Mouse (Mus musculus) neural tube, embryonic 15.5 days (tissue): ENCODE measurements around the gene Ece1. TPM values are rescaled to one million over a fixed set of nuclear protein-coding genes. Genes with fewer than 3 reads are reported as not detected.

Source experiments
- ATAC-seq: fragments of 200-750 bp; cut with Nextera tagmentation; 2 replicates; pipeline ENCODE4 v1.8.0; 2017; ENCODE audit warnings: mild to moderate bottlenecking, moderate TSS enrichment, moderate library complexity; ENCODE audit not compliant: low FRiP score
- H3K27ac ChIP-seq: fragments of 300-500 bp; sonication (generic); replicated peaks from 2 replicates; pipeline ENCODE4 v1.5.1; 2015; ENCODE audit warnings: mild to moderate bottlenecking, inconsistent platforms
- H3K27me3 ChIP-seq: fragments of 300-500 bp; sonication (generic); replicated peaks from 2 replicates; pipeline ENCODE4 v1.6.1; 2015; ENCODE audit warnings: inconsistent platforms
- H3K36me3 ChIP-seq: fragments of 300-500 bp; sonication (generic); 2 replicates; pipeline ENCODE4 v1.6.1; 2015; ENCODE audit warnings: inconsistent platforms
- H3K4me1 ChIP-seq: fragments of 300-500 bp; sonication (generic); 2 replicates; pipeline ENCODE4 v1.6.1; 2015; ENCODE audit warnings: inconsistent platforms
- H3K4me2 ChIP-seq: fragments of 300-500 bp; sonication (generic); 2 replicates; pipeline ENCODE4 v1.6.1; 2015; ENCODE audit warnings: inconsistent platforms, mild to moderate bottlenecking, moderate library complexity
- H3K4me3 ChIP-seq: fragments of 300-500 bp; sonication (generic); replicated peaks from 2 replicates; pipeline ENCODE4 v1.5.1; 2015; ENCODE audit warnings: mild to moderate bottlenecking, inconsistent platforms
- H3K9ac ChIP-seq: fragments of 300-500 bp; sonication (generic); replicated peaks from 2 replicates; pipeline ENCODE4 v1.6.1; 2015; ENCODE audit warnings: mild to moderate bottlenecking, inconsistent platforms
- H3K9me3 ChIP-seq: fragments of 300-500 bp; sonication (generic); replicated peaks from 2 replicates; pipeline ENCODE4 v1.6.1; 2016; ENCODE audit warnings: inconsistent platforms
- WGBS: fragments of 180-500 bp; shearing (Covaris S2); methylation state at CpG from one replicate; pipeline ENCODE4 v1.1.7; 2015; ENCODE audit warnings: mixed read lengths; 5-methylcytosine and 5-hydroxymethylcytosine counted together
- polyA plus RNA-seq: library from polyadenylated mRNA; unstranded; fragments of >200 nt; fragmentation: Nextera tagmentation; extraction: Ambion mirVana; gene quantifications from 2 replicates; pipeline ENCODE4 v1.2.1, GENCODE M21; 2015

Ece1 gene
- polyA plus RNA-seq, 1 experiment from 2014 or later = 23.0 TPM

DNA sequence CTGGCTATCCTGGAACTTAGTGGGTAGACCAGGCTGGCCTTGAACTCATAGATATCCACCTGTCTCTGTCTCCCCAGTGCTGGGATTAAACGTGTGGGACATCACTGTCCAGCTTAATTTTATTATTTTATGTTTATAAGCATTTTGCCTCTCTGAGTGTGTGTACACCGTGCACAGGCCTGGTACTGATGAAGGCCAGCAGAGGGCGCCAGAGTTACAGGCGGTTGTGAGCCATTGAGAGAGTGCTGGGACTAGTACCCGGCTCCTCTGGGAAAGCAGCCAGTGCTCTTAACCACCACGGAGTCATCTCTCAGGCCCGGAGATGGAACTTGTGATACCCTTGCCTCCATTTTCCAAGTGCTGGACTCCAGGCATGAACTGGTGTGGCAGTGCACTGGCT is 4.9 kb upstream of the Ece1 start:
- Histone ChIP-seq H3K27ac (no peak overlapping the region), H3K4me2 (no peak overlapping the region), H3K9me3 (no peaks in the 10 kb centered on the region), H3K27me3 (no peaks in the 10 kb centered on the region), H3K9ac (no peak overlapping the region), H3K36me3 (no peaks in the 10 kb centered on the region), H3K4me3 (no peak overlapping the region), H3K4me1 (peaks cover 12% of the 10 kb centered on the region)
- WGBS = 24% methylated on average over 7 of the region's 7 CpGs
- no peak for ATAC-seq

DNA sequence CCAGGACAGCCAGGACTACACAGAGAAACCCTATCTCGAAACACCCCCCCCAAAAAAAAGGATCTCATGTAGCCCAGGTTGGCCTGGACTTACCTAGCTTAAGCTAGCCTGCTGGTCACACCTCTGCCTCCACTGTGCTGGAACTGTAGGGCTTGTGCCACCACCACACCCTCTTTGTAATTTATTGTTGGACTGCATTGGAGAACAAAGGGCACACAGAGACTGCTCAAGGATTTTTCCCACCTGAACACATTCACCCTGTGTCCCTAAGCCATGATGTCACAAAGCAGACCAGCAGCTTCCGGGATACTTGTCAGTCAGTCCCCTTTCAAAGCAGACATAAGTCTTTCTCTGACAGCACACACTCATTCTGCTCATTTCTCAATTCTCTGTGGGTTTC is 3.7 kb upstream of the Ece1 start:
- H3K9ac ChIP-seq = no peak overlapping the region
- 71% methylated on average over 2 of the region's 2 CpGs for WGBS

DNA sequence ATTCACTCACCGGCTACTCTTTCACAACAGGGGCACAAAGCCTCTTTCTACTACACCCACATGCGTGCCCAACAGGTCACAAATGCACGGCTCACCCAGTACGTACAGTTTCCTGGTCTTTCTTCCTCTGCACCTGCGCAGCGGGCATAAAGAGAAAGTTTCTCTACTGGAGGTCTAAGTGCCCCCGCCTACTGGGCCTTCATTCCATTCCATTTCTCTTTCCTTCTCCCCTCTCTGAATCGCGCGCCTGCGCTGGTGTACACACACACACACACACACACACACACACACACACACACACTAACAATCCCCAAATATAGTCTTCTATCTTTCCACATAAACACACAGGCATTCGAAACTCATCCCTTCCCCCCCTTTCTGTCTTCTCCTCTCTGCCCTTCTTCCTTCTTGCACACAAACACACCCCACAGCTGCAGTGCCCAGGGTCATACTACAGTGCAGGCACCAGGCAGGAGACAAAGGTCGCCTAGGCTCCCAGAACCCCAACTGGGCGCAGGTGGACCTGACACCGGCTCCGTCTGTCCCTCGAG is 501 bp upstream of the Ece1 start:
- ATAC-seq = peak; percentile 63

More for the DNA sequence above, 3.7 kb upstream of the Ece1 start:
- Histone ChIP-seq H3K4me3 (no peak overlapping the region), H3K27me3 (no peaks in the 10 kb centered on the region), H3K4me2 (no peak overlapping the region), H3K36me3 (no peaks in the 10 kb centered on the region), H3K27ac (no peak overlapping the region), H3K9me3 (no peaks in the 10 kb centered on the region), H3K4me1 (peaks cover 21% of the 10 kb centered on the region)
- ATAC-seq = no peak

DNA sequence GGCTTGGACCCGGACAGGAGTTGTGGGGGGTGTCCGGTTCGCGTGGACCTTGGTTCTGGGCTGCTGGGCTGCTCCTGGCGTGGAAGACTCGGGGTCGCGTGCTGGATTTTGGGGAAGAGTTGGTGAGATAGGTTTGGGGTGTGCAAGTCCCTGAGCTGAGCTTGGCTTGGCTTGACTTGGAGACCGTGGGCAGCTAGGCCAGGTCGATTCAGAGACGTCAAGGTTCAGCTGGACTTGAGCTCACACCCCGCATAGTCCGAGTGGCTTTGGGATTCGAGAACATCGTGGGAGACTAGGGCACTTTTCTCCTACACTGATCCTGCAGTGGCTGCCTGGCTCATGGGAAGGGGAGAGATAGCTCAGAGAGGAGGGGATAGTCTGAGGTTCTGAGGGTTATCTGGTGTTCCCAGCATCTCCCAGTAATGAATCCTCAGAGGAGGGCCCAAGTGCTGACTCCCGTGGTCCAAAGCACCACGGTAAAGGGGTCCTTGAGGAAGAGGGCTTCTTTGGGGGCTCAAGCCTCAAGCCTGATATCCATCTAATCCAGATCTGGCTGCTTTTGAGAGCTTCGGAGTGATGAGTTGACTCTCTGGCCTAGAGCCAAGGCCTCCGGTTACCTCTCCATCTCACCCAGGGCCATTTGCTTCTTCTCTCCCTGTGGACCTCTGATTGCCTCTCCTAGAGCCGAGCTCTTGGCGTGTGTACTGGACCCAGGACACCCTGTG is 641 bp downstream of the Ece1 start:
- H3K4me2 ChIP-seq = peak overlapping the region; percentile 91
- H3K9me3 ChIP-seq = no peaks in the 10 kb centered on the region
- no peaks in the 10 kb centered on the region for H3K27me3 ChIP-seq
- H3K9ac ChIP-seq = peak overlapping the region; percentile 82
- H3K4me1 ChIP-seq = peaks cover 64% of the 10 kb centered on the region
- 10% methylated on average over 21 of the region's 21 CpGs for WGBS
- peak overlapping the region; percentile 92 for H3K4me3 ChIP-seq
- H3K36me3 ChIP-seq = no peaks in the 10 kb centered on the region
- peak; percentile 22; the same call in 1 of the 2 replicates for ATAC-seq
- H3K27ac ChIP-seq = peak overlapping the region; percentile 73

More for the DNA sequence above, 501 bp upstream of the Ece1 start:
- 14% methylated on average over 16 of the region's 17 CpGs for WGBS
- H3K27me3 ChIP-seq = no peaks in the 10 kb centered on the region
- H3K36me3 ChIP-seq = no peaks in the 10 kb centered on the region
- peak overlapping the region; percentile 92 for H3K4me3 ChIP-seq
- peak overlapping the region; percentile 75 for H3K27ac ChIP-seq
- H3K9ac ChIP-seq = peak overlapping the region; percentile 82
- peaks cover 53% of the 10 kb centered on the region for H3K4me1 ChIP-seq
- H3K4me2 ChIP-seq = peak overlapping the region; percentile 91
- H3K9me3 ChIP-seq = no peaks in the 10 kb centered on the region

DNA sequence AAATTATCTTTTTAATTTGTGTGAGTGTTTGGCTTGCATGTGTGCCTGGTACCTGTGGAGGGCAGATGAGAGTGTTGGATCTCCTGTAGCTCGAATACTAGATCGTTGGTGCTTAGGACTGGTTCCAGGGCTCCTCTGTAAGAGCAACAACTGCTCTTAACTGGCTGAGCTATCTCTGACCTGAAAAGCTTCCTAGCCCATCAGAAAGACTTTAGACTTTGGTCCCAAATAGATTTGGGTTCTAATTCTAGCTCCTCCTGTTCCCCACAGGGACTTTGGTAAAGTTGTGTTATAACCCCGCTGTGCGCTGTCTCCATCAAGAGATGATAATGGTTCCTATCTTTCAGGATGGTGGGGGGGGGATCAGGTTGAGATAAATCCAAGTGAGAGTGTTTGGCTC is 2.0 kb downstream of the Ece1 start:
- WGBS = 84% methylated on average over 4 of the region's 4 CpGs
- Histone ChIP-seq H3K27ac (no peak overlapping the region), H3K9ac (0 out of 2 replicates have a peak overlapping the region, but pooled peaks have one; percentile 5), H3K4me1 (peaks cover 65% of the 10 kb centered on the region), H3K4me2 (peak overlapping the region; percentile 91; the same call in 1 of the 2 replicates), H3K27me3 (no peaks in the 10 kb centered on the region), H3K9me3 (no peaks in the 10 kb centered on the region), H3K4me3 (no peak overlapping the region), H3K36me3 (no peaks in the 10 kb centered on the region)
- no peak for ATAC-seq

DNA sequence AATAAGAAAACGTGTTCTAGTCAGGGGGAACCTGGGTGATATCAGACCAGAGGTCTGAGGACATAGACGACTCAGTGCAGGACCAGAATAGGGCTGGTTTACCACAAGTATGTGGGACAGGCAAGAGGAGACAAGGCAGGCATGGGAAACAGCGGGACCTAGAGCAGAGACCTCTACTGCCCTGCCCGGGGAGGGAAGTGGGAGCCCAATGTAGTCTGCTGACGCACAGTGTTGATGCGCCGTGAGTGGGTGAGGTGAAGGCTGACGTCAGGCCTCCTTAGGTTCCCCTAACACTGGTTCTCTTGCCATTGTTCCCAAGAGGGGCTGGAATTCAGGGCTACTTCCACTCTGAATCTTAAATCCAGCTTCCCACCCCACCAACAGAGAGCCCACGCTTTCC is 2.7 kb downstream of the Ece1 start:
- Histone ChIP-seq H3K4me2 (peak overlapping the region; percentile 47), H3K4me1 (peaks cover 68% of the 10 kb centered on the region), H3K9me3 (no peaks in the 10 kb centered on the region), H3K36me3 (no peaks in the 10 kb centered on the region), H3K9ac (no peak overlapping the region), H3K27ac (peak overlapping the region; percentile 18; the same call in 1 of the 2 replicates), H3K4me3 (peak overlapping the region; percentile 16), H3K27me3 (no peaks in the 10 kb centered on the region)
- whole genome bisulfite sequencing = 40% methylated on average over 9 of the region's 9 CpGs
- ATAC-seq = no peak

DNA sequence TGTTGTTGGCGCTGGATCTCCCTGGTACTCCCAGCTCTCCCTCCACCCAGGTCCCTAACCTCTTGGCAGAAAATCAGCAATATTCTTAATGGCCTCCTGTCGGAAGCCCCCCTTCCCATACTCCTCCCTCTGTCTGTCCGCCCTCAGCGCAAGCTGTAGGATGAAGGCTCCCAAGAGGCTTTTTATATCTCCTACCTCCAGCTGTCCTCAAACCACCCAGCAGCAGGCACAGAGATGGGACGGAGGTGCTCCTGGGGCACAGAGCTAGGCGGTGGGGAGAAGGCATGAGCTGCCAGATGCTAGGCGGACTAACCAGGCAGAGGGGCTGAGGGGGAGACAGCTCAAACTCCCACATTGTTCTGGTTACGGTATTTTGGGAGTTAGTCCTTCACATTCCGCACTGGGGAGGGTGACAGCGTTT is 3.2 kb downstream of the Ece1 start:
- WGBS = 35% methylated on average over 10 of the region's 10 CpGs
- H3K27ac ChIP-seq = peak overlapping the region; percentile 18; the same call in 1 of the 2 replicates

DNA sequence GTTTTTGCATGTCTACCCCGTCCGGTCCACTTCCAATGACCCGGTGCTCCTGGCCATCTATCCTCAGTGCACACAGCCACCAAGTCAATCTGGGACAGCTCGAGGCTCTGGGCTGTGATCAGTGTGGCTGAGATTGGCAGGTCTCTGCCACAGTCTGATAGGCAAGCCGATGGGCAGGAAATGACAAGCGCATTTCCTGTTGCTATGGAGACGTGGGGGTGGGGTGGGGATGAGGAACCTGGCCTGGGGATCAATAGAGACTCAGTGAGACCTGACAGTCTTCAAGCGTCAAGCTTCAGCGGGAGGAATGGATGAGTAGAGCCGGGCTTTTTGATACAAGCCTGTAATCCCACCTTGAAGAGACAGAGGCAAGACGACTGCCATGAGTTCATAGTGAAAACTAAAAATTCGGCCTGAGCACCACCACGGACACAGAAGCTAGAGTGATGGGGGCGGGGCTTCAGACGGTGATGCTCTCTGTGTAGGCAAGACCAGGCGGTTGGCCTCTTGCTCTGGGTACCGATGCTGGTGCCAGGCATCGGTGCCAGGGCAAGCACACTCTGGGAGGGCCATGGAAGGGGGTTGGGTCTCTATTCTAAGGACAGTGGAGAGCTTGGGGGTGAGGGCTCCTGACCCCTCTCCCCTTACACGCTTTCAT is 4.3 kb downstream of the Ece1 start:
- H3K9me3 ChIP-seq = no peaks in the 10 kb centered on the region
- H3K4me3 ChIP-seq = no peak overlapping the region
- WGBS = 41% methylated on average over 19 of the region's 19 CpGs
- no peaks in the 10 kb centered on the region for H3K36me3 ChIP-seq
- peaks cover 69% of the 10 kb centered on the region for H3K4me1 ChIP-seq
- peak overlapping the region; percentile 28 for H3K4me2 ChIP-seq
- ATAC-seq = no peak
- no peak overlapping the region; the same call in 1 of the 2 replicates for H3K27ac ChIP-seq
- H3K27me3 ChIP-seq = no peaks in the 10 kb centered on the region
- no peak overlapping the region for H3K9ac ChIP-seq

More for the DNA sequence above, 3.2 kb downstream of the Ece1 start:
- no peaks in the 10 kb centered on the region for H3K27me3 ChIP-seq
- peak overlapping the region; percentile 47 for H3K4me2 ChIP-seq
- H3K9me3 ChIP-seq = no peaks in the 10 kb centered on the region
- peak overlapping the region; percentile 16 for H3K4me3 ChIP-seq
- H3K9ac ChIP-seq = 0 out of 2 replicates have a peak overlapping the region, but pooled peaks have one; percentile 28
- H3K36me3 ChIP-seq = no peaks in the 10 kb centered on the region
- peaks cover 73% of the 10 kb centered on the region for H3K4me1 ChIP-seq
- no peak for ATAC-seq

DNA sequence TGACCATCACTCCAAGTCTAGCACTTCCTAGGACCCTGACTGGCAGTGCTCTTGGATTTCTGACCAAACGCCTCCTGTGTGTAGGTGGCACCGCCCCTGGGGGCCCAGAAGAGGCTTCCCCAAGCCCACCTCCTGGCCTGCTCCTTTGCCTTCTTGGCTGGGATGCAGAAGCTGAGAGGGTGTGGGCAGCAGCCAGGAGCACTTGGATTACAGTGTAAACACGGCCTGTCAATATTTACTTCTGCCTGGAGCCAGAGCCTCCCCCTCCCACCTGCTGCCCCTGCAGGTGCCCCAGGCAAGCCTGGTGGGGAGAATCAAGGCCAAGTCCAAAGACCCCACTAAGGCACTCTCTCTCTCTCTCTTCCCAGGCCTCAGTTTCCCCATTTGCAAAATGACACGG is 5.2 kb downstream of the Ece1 start:
- no peaks in the 10 kb centered on the region for H3K36me3 ChIP-seq
- no peak for ATAC-seq
- H3K9me3 ChIP-seq = no peaks in the 10 kb centered on the region
- peaks cover 63% of the 10 kb centered on the region for H3K4me1 ChIP-seq
- H3K27ac ChIP-seq = peak overlapping the region; percentile 3; the same call in 1 of the 2 replicates
- WGBS = 72% methylated on average over 4 of the region's 4 CpGs
- no peak overlapping the region for H3K4me2 ChIP-seq
- H3K27me3 ChIP-seq = no peaks in the 10 kb centered on the region
- H3K9ac ChIP-seq = no peak overlapping the region
- H3K4me3 ChIP-seq = no peak overlapping the region

DNA sequence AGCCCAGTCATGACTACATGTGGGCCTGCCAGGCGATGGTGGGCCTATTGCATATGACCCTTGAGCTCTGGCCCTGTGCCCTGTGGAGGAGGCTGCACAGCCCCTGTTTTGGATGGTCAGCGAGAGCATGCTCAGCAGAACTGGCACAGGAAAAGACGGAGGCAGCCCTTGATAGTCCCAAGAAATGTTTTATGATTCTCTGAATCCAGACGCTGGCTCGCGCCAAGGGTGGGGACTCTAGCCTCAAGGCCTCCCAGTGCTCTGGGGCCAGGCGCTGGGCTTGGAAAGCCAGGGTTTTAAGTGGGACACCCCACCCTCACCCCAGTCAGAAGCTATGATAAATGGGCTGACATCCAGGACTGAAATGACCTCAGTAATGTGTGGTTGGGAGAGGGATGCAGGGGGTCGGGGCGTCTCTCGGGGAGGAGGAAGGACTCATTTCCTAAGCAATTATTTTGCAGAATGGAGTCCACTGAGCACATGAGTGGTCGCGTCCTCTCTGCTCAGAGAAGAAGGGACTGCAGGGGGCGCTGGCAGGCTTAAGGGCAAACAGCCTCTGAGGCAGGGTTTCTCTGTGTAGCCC is 5.7 kb downstream of the Ece1 start:
- no peaks in the 10 kb centered on the region for H3K27me3 ChIP-seq
- no peak overlapping the region for H3K9ac ChIP-seq
- no peak for ATAC-seq
- H3K4me2 ChIP-seq = no peak overlapping the region
- H3K9me3 ChIP-seq = no peaks in the 10 kb centered on the region
- WGBS = 72% methylated on average over 13 of the region's 13 CpGs
- H3K36me3 ChIP-seq = no peaks in the 10 kb centered on the region
- no peak overlapping the region for H3K4me3 ChIP-seq
- peak overlapping the region; percentile 3; the same call in 1 of the 2 replicates for H3K27ac ChIP-seq
- peaks cover 60% of the 10 kb centered on the region for H3K4me1 ChIP-seq

DNA sequence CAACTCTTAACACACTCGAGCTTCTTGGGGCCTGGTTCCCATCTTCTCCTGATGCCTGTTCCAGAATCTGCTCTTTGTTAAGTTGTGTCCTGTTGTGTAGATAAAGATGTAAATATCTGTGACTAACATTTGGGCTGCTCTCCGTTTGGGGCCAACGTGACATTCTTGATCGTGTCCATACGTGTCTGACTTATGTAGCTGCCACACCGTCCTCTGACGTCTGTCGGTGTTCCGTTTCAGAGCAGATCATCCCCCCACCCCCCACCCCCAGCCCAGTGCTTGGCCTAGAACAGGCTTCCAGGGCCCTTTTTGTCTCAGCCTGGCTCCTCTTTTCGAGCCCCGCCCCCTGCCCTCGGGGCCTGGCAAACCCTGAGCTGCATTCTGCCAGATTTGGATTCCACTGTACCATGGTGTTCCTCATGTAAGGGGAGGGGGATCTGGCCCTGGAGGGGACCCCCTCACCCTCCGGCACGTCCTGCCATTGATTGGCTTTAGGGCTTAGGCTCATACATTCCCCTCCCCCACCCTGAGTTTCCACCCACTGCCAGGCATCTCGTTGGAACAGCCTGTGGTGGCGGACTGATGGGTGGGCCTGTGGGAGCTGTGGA is 7.7 kb downstream of the Ece1 start:
- WGBS = 46% methylated on average over 16 of the region's 16 CpGs
- H3K4me3 ChIP-seq = no peak overlapping the region
- no peak overlapping the region for H3K4me2 ChIP-seq
- H3K27ac ChIP-seq = no peak overlapping the region
- H3K9ac ChIP-seq = no peak overlapping the region
- ATAC-seq = no peak
- no peaks in the 10 kb centered on the region for H3K36me3 ChIP-seq
- H3K27me3 ChIP-seq = no peaks in the 10 kb centered on the region
- no peaks in the 10 kb centered on the region for H3K9me3 ChIP-seq
- peaks cover 47% of the 10 kb centered on the region for H3K4me1 ChIP-seq
